Mouse (Mus musculus): ENCODE results near the gene Srek1ip1. TPM values are rescaled to one million over a fixed set of nuclear protein-coding genes. Genes with fewer than 3 reads are reported as not detected.

Srek1ip1 gene
- 19.5 and 20.4 TPM in 2 replicates for polyA plus RNA-seq (2014; fragmentation: Nextera tagmentation; extraction: Ambion mirVana)

- ATAC-seq (ENCODE audit: low read depth) (no peak), DNase-seq (ENCODE audit: low spot score) (no peak)
- no peak within 1 kb of the TSS for H3K4me2 ChIP-seq (ENCODE audit: low read depth, low read length)
- no peak within 1 kb of the TSS for H3K27ac ChIP-seq (replicated peaks; ENCODE audit: low read depth, low read length)
- H3K27me3 ChIP-seq (replicated peaks; ENCODE audit: control insufficient read depth, insufficient read depth, low read length) = no peaks in the 10 kb centered on the region
- no peak within 1 kb of the TSS for H3K9ac ChIP-seq (ENCODE audit: low read depth, low read length)
- 86% methylated on average over 11 of the region's 11 CpGs for WGBS
- H3K4me3 ChIP-seq (ENCODE audit: low read depth, low read length) = no peak within 1 kb of the TSS
- no peaks in the 10 kb centered on the region for H3K4me1 ChIP-seq (ENCODE audit: control insufficient read depth, insufficient read depth, low read length)
- H3K9me3 ChIP-seq (ENCODE audit: control insufficient read depth, low read length) = no peaks in the 10 kb centered on the region
- peaks cover 39% of the 10 kb centered on the region for H3K36me3 ChIP-seq (ENCODE audit: control insufficient read depth, insufficient read depth, low read length)
These were observed at the start of gene Srek1ip1 for GRCm38 (mm10) chr13:104792184-104792583. Srek1ip1 (plus strand) TSS chr13:104792484.

GRCm38 (mm10) chr13:104742866-104743265 is 49.4 kb upstream of the Srek1ip1 start:
- 89% methylated on average over 4 of the region's 4 CpGs for WGBS
- H3K4me1 ChIP-seq (ENCODE audit: control insufficient read depth, insufficient read depth, low read length) = no peaks in the 10 kb centered on the region
- no peak overlapping the region for H3K9ac ChIP-seq (ENCODE audit: low read depth, low read length)
- no peaks in the 10 kb centered on the region for H3K27me3 ChIP-seq (replicated peaks; ENCODE audit: control insufficient read depth, insufficient read depth, low read length)
- H3K36me3 ChIP-seq (ENCODE audit: control insufficient read depth, insufficient read depth, low read length) = no peaks in the 10 kb centered on the region
- H3K4me2 ChIP-seq (ENCODE audit: low read depth, low read length) = no peak overlapping the region
- H3K4me3 ChIP-seq (ENCODE audit: low read depth, low read length) = no peak overlapping the region
- DNase-seq (ENCODE audit: low spot score) (no peak), ATAC-seq (ENCODE audit: low read depth) (no peak)
- H3K9me3 ChIP-seq (ENCODE audit: control insufficient read depth, low read length) = no peaks in the 10 kb centered on the region
- H3K27ac ChIP-seq (replicated peaks; ENCODE audit: low read depth, low read length) = no peak overlapping the region

GRCm38 (mm10) chr13:104747032-104747431 is 45.3 kb upstream of the Srek1ip1 start:
- Histone ChIP-seq H3K9me3 (ENCODE audit: control insufficient read depth, low read length) (no peaks in the 10 kb centered on the region), H3K27ac (replicated peaks; ENCODE audit: low read depth, low read length) (no peak overlapping the region), H3K27me3 (replicated peaks; ENCODE audit: control insufficient read depth, insufficient read depth, low read length) (no peaks in the 10 kb centered on the region), H3K9ac (ENCODE audit: low read depth, low read length) (no peak overlapping the region), H3K36me3 (ENCODE audit: control insufficient read depth, insufficient read depth, low read length) (no peaks in the 10 kb centered on the region), H3K4me2 (ENCODE audit: low read depth, low read length) (no peak overlapping the region), H3K4me1 (ENCODE audit: control insufficient read depth, insufficient read depth, low read length) (no peaks in the 10 kb centered on the region), H3K4me3 (ENCODE audit: low read depth, low read length) (no peak overlapping the region)
- DNase-seq (ENCODE audit: low spot score) = no peak
- no peak for ATAC-seq (ENCODE audit: low read depth)

GRCm38 (mm10) chr13:104759381-104759780 is 32.9 kb upstream of the Srek1ip1 start:
- Histone ChIP-seq H3K4me2 (ENCODE audit: low read depth, low read length) (no peak overlapping the region), H3K36me3 (ENCODE audit: control insufficient read depth, insufficient read depth, low read length) (no peaks in the 10 kb centered on the region), H3K27me3 (replicated peaks; ENCODE audit: control insufficient read depth, insufficient read depth, low read length) (no peaks in the 10 kb centered on the region), H3K9ac (ENCODE audit: low read depth, low read length) (no peak overlapping the region), H3K4me1 (ENCODE audit: control insufficient read depth, insufficient read depth, low read length) (no peaks in the 10 kb centered on the region), H3K9me3 (ENCODE audit: control insufficient read depth, low read length) (no peaks in the 10 kb centered on the region), H3K4me3 (ENCODE audit: low read depth, low read length) (no peak overlapping the region), H3K27ac (replicated peaks; ENCODE audit: low read depth, low read length) (no peak overlapping the region)
- ATAC-seq (ENCODE audit: low read depth) = no peak
- DNase-seq (ENCODE audit: low spot score) = no peak
- 97% methylated on average over 1 of the region's 1 CpGs for WGBS

- no peak overlapping the region for H3K4me2 ChIP-seq (ENCODE audit: low read depth, low read length)
- no peaks in the 10 kb centered on the region for H3K9me3 ChIP-seq (ENCODE audit: control insufficient read depth, low read length)
- no peaks in the 10 kb centered on the region for H3K36me3 ChIP-seq (ENCODE audit: control insufficient read depth, insufficient read depth, low read length)
- no peaks in the 10 kb centered on the region for H3K27me3 ChIP-seq (replicated peaks; ENCODE audit: control insufficient read depth, insufficient read depth, low read length)
- no peak for DNase-seq (ENCODE audit: low spot score)
- H3K4me3 ChIP-seq (ENCODE audit: low read depth, low read length) = no peak overlapping the region
- whole genome bisulfite sequencing = 87% methylated on average over 4 of the region's 4 CpGs
- no peak for ATAC-seq (ENCODE audit: low read depth)
- H3K27ac ChIP-seq (replicated peaks; ENCODE audit: low read depth, low read length) = no peak overlapping the region
- no peak overlapping the region for H3K9ac ChIP-seq (ENCODE audit: low read depth, low read length)
- H3K4me1 ChIP-seq (ENCODE audit: control insufficient read depth, insufficient read depth, low read length) = no peaks in the 10 kb centered on the region
These were observed 29.9 kb upstream of the Srek1ip1 start for GRCm38 (mm10) chr13:104762401-104762800.

GRCm38 (mm10) chr13:104763193-104763592 is 29.1 kb upstream of the Srek1ip1 start:
- H3K4me3 ChIP-seq (ENCODE audit: low read depth, low read length) = no peak overlapping the region
- no peak for ATAC-seq (ENCODE audit: low read depth)
- H3K9ac ChIP-seq (ENCODE audit: low read depth, low read length) = no peak overlapping the region
- H3K4me2 ChIP-seq (ENCODE audit: low read depth, low read length) = no peak overlapping the region
- H3K27ac ChIP-seq (replicated peaks; ENCODE audit: low read depth, low read length) = no peak overlapping the region
- 80% methylated on average over 3 of the region's 3 CpGs for WGBS
- H3K27me3 ChIP-seq (replicated peaks; ENCODE audit: control insufficient read depth, insufficient read depth, low read length) = no peaks in the 10 kb centered on the region
- no peak for DNase-seq (ENCODE audit: low spot score)
- H3K9me3 ChIP-seq (ENCODE audit: control insufficient read depth, low read length) = no peaks in the 10 kb centered on the region
- H3K36me3 ChIP-seq (ENCODE audit: control insufficient read depth, insufficient read depth, low read length) = no peaks in the 10 kb centered on the region
- no peaks in the 10 kb centered on the region for H3K4me1 ChIP-seq (ENCODE audit: control insufficient read depth, insufficient read depth, low read length)

- H3K4me2 ChIP-seq (ENCODE audit: low read depth, low read length) = no peak overlapping the region
- H3K9me3 ChIP-seq (ENCODE audit: control insufficient read depth, low read length) = peaks cover 10% of the 10 kb centered on the region; the same call in 1 of the 2 replicates
- no peak overlapping the region for H3K9ac ChIP-seq (ENCODE audit: low read depth, low read length)
- 90% methylated on average over 1 of the region's 1 CpGs for WGBS
- H3K4me3 ChIP-seq (ENCODE audit: low read depth, low read length) = no peak overlapping the region
- no peaks in the 10 kb centered on the region for H3K4me1 ChIP-seq (ENCODE audit: control insufficient read depth, insufficient read depth, low read length)
- H3K27ac ChIP-seq (replicated peaks; ENCODE audit: low read depth, low read length) = no peak overlapping the region
- peaks cover 19% of the 10 kb centered on the region for H3K36me3 ChIP-seq (ENCODE audit: control insufficient read depth, insufficient read depth, low read length)
- H3K27me3 ChIP-seq (replicated peaks; ENCODE audit: control insufficient read depth, insufficient read depth, low read length) = no peaks in the 10 kb centered on the region
- DNase-seq (ENCODE audit: low spot score) (no peak), ATAC-seq (ENCODE audit: low read depth) (no peak)
These were observed 13.1 kb upstream of the Srek1ip1 start for GRCm38 (mm10) chr13:104779104-104779670.

- no peak overlapping the region for H3K27ac ChIP-seq (replicated peaks; ENCODE audit: low read depth, low read length)
These were observed 5.0 kb upstream of the Srek1ip1 start for GRCm38 (mm10) chr13:104787260-104787659.

GRCm38 (mm10) chr13:104789663-104790062 is 2.6 kb upstream of the Srek1ip1 start:
- Histone ChIP-seq H3K27ac (replicated peaks; ENCODE audit: low read depth, low read length) (no peak overlapping the region), H3K4me1 (ENCODE audit: control insufficient read depth, insufficient read depth, low read length) (no peaks in the 10 kb centered on the region), H3K9ac (ENCODE audit: low read depth, low read length) (no peak overlapping the region), H3K4me2 (ENCODE audit: low read depth, low read length) (no peak overlapping the region), H3K27me3 (replicated peaks; ENCODE audit: control insufficient read depth, insufficient read depth, low read length) (no peaks in the 10 kb centered on the region), H3K4me3 (ENCODE audit: low read depth, low read length) (no peak overlapping the region), H3K36me3 (ENCODE audit: control insufficient read depth, insufficient read depth, low read length) (peaks cover 32% of the 10 kb centered on the region), H3K9me3 (ENCODE audit: control insufficient read depth, low read length) (no peaks in the 10 kb centered on the region)
- ATAC-seq (ENCODE audit: low read depth) (no peak), DNase-seq (ENCODE audit: low spot score) (peak; percentile 73)
- 8% methylated on average over 2 of the region's 2 CpGs for whole genome bisulfite sequencing

More at GRCm38 (mm10) chr13:104787260-104787659, 5.0 kb upstream of the Srek1ip1 start:
- H3K27me3 ChIP-seq (replicated peaks; ENCODE audit: control insufficient read depth, insufficient read depth, low read length) = no peaks in the 10 kb centered on the region
- peaks cover 8% of the 10 kb centered on the region; the same call in 1 of the 2 replicates for H3K9me3 ChIP-seq (ENCODE audit: control insufficient read depth, low read length)
- H3K4me1 ChIP-seq (ENCODE audit: control insufficient read depth, insufficient read depth, low read length) = no peaks in the 10 kb centered on the region
- DNase-seq (ENCODE audit: low spot score) (no peak), ATAC-seq (ENCODE audit: low read depth) (no peak)
- no peak overlapping the region for H3K4me3 ChIP-seq (ENCODE audit: low read depth, low read length)
- no peak overlapping the region for H3K4me2 ChIP-seq (ENCODE audit: low read depth, low read length)
- peaks cover 43% of the 10 kb centered on the region for H3K36me3 ChIP-seq (ENCODE audit: control insufficient read depth, insufficient read depth, low read length)
- no peak overlapping the region for H3K9ac ChIP-seq (ENCODE audit: low read depth, low read length)
- WGBS = 91% methylated on average over 4 of the region's 4 CpGs
